Mouse (Mus musculus) forebrain, embryonic 15.5 days (tissue): Measurements from ENCODE around the gene Stk39. TPM values are rescaled to one million over a fixed set of nuclear protein-coding genes. Genes with fewer than 3 reads are reported as not detected.

Experiments
- ATAC-seq: fragments of 200-750 bp; cut with Nextera tagmentation; replicated peaks from 2 replicates; pipeline ENCODE4 v1.8.0; 2017; ENCODE audit warnings: mild to moderate bottlenecking, moderate TSS enrichment, moderate library complexity
- H3K27ac ChIP-seq: fragments of 300-500 bp; sonication (generic); replicated peaks from 2 replicates; pipeline ENCODE4 v1.5.1; 2015; ENCODE audit warnings: mild to moderate bottlenecking, inconsistent platforms
- H3K27me3 ChIP-seq: fragments of 300-500 bp; sonication (generic); 2 replicates; pipeline ENCODE4 v1.6.1; 2015; ENCODE audit warnings: inconsistent platforms
- H3K36me3 ChIP-seq: fragments of 300-500 bp; sonication (generic); 2 replicates; pipeline ENCODE4 v1.6.1; 2015; ENCODE audit warnings: mild to moderate bottlenecking, inconsistent platforms
- H3K4me1 ChIP-seq: fragments of 300-500 bp; sonication (generic); 2 replicates; pipeline ENCODE4 v1.6.1; 2015; ENCODE audit warnings: inconsistent platforms
- H3K4me2 ChIP-seq: fragments of 300-500 bp; sonication (generic); replicated peaks from 2 replicates; pipeline ENCODE4 v1.6.1; 2015; ENCODE audit warnings: mild to moderate bottlenecking, inconsistent platforms
- H3K4me3 ChIP-seq: fragments of 300-500 bp; sonication (generic); 2 replicates; pipeline ENCODE4 v1.5.1; 2015; ENCODE audit warnings: mild to moderate bottlenecking, inconsistent platforms
- H3K9ac ChIP-seq: fragments of 300-500 bp; sonication (generic); replicated peaks from 2 replicates; pipeline ENCODE4 v1.6.1; 2015; ENCODE audit warnings: mild to moderate bottlenecking, inconsistent platforms
- H3K9me3 ChIP-seq: fragments of 300-500 bp; sonication (generic); 2 replicates; pipeline ENCODE4 v1.6.1; 2016; ENCODE audit warnings: inconsistent platforms
- WGBS: fragments of 180-500 bp; shearing (Covaris S2); methylation state at CpG from one replicate; pipeline ENCODE4 v1.1.7; 2015; ENCODE audit warnings: mixed read lengths; 5-methylcytosine and 5-hydroxymethylcytosine counted together
- polyA plus RNA-seq: library from polyadenylated mRNA; unstranded; fragments of >200 nt; fragmentation: Nextera tagmentation; extraction: Ambion mirVana; gene quantifications from 2 replicates; pipeline ENCODE4 v1.2.1, GENCODE M21; 2015

The Stk39 gene
- polyA plus RNA-seq, 1 experiment from 2014 or later = 22.5 TPM

GRCm38 (mm10) chr2:68412149-68412548 lies 59.9 kb downstream of the Stk39 start:
- Histone ChIP-seq H3K27me3 (no peaks in the 10 kb centered on the region), H3K36me3 (no peaks in the 10 kb centered on the region), H3K4me2 (no peak overlapping the region), H3K4me1 (peaks cover 32% of the 10 kb centered on the region), H3K9ac (no peak overlapping the region), H3K9me3 (no peaks in the 10 kb centered on the region), H3K27ac (no peak overlapping the region), H3K4me3 (no peak overlapping the region)
- ATAC-seq = no peak
- 92% methylated on average over 5 of the region's 5 CpGs for WGBS

- Histone ChIP-seq H3K9ac (no peak overlapping the region), H3K9me3 (no peaks in the 10 kb centered on the region), H3K36me3 (no peaks in the 10 kb centered on the region), H3K4me1 (peaks cover 41% of the 10 kb centered on the region), H3K27me3 (no peaks in the 10 kb centered on the region), H3K4me2 (no peak overlapping the region), H3K27ac (peak overlapping the region; percentile 37), H3K4me3 (no peak overlapping the region)
- 0 out of 2 replicates have a peak, but pooled peaks have one; percentile 51 for ATAC-seq
- 58% methylated on average over 8 of the region's 8 CpGs for WGBS
Measured at GRCm38 (mm10) chr2:68411201-68411600, 60.9 kb downstream of the Stk39 start.

- WGBS = 75% methylated on average over 12 of the region's 12 CpGs
- ATAC-seq = no peak; the same call in 1 of the 2 replicates
- H3K4me1 ChIP-seq = peaks cover 53% of the 10 kb centered on the region
Measured at GRCm38 (mm10) chr2:68409640-68410215, 62.3 kb downstream of the Stk39 start.

GRCm38 (mm10) chr2:68408271-68408980 lies 63.6 kb downstream of the Stk39 start:
- Histone ChIP-seq H3K9ac (no peak overlapping the region), H3K4me3 (no peak overlapping the region), H3K4me1 (peaks cover 61% of the 10 kb centered on the region), H3K4me2 (0 out of 2 replicates have a peak overlapping the region, but pooled peaks have one; percentile 8), H3K27me3 (no peaks in the 10 kb centered on the region), H3K27ac (no peak overlapping the region; the same call in 1 of the 2 replicates), H3K9me3 (no peaks in the 10 kb centered on the region), H3K36me3 (no peaks in the 10 kb centered on the region)
- WGBS = 32% methylated on average over 17 of the region's 17 CpGs
- ATAC-seq = 0 out of 2 replicates have a peak, but pooled peaks have one; percentile 26

More at GRCm38 (mm10) chr2:68409640-68410215, 62.3 kb downstream of the Stk39 start:
- no peak overlapping the region for H3K9ac ChIP-seq
- H3K36me3 ChIP-seq = no peaks in the 10 kb centered on the region
- H3K27ac ChIP-seq = no peak overlapping the region
- no peaks in the 10 kb centered on the region for H3K27me3 ChIP-seq
- no peak overlapping the region for H3K4me2 ChIP-seq
- H3K9me3 ChIP-seq = no peaks in the 10 kb centered on the region
- no peak overlapping the region for H3K4me3 ChIP-seq

GRCm38 (mm10) chr2:68407179-68407950 lies 64.7 kb downstream of the Stk39 start:
- Histone ChIP-seq H3K4me1 (peaks cover 61% of the 10 kb centered on the region), H3K4me3 (no peak overlapping the region), H3K27me3 (no peaks in the 10 kb centered on the region), H3K36me3 (no peaks in the 10 kb centered on the region), H3K27ac (no peak overlapping the region), H3K9me3 (no peaks in the 10 kb centered on the region), H3K9ac (no peak overlapping the region), H3K4me2 (no peak overlapping the region)
- ATAC-seq = no peak
- WGBS = 41% methylated on average over 12 of the region's 12 CpGs

- H3K36me3 ChIP-seq = no peaks in the 10 kb centered on the region
- H3K9me3 ChIP-seq = no peaks in the 10 kb centered on the region
- peaks cover 60% of the 10 kb centered on the region for H3K4me1 ChIP-seq
- 8% methylated on average over 12 of the region's 12 CpGs for WGBS
- no peak overlapping the region for H3K4me2 ChIP-seq
- H3K27me3 ChIP-seq = no peaks in the 10 kb centered on the region
- no peak overlapping the region for H3K4me3 ChIP-seq
- no peak overlapping the region; the same call in 1 of the 2 replicates for H3K27ac ChIP-seq
- no peak overlapping the region for H3K9ac ChIP-seq
- no peak for ATAC-seq
Measured at GRCm38 (mm10) chr2:68406571-68407074, 65.4 kb downstream of the Stk39 start.

GRCm38 (mm10) chr2:68405163-68405715 lies 66.8 kb downstream of the Stk39 start:
- Histone ChIP-seq H3K4me1 (peaks cover 49% of the 10 kb centered on the region), H3K9ac (no peak overlapping the region), H3K4me3 (peak overlapping the region; percentile 20), H3K27ac (no peak overlapping the region), H3K4me2 (peak overlapping the region; percentile 45), H3K36me3 (no peaks in the 10 kb centered on the region), H3K27me3 (no peaks in the 10 kb centered on the region), H3K9me3 (no peaks in the 10 kb centered on the region)
- WGBS = 9% methylated on average over 16 of the region's 16 CpGs
- ATAC-seq = peak; percentile 13; the same call in 1 of the 2 replicates

- Histone ChIP-seq H3K27me3 (no peaks in the 10 kb centered on the region), H3K4me1 (peaks cover 42% of the 10 kb centered on the region), H3K36me3 (no peaks in the 10 kb centered on the region), H3K9me3 (no peaks in the 10 kb centered on the region), H3K4me3 (peak overlapping the region; percentile 20), H3K27ac (no peak overlapping the region), H3K4me2 (peak overlapping the region; percentile 45), H3K9ac (no peak overlapping the region)
- 7% methylated on average over 18 of the region's 18 CpGs for WGBS
- peak; percentile 45 for ATAC-seq
Measured at GRCm38 (mm10) chr2:68404274-68405162, 67.5 kb downstream of the Stk39 start.

GRCm38 (mm10) chr2:68393611-68394549 lies 78.2 kb downstream of the Stk39 start:
- ATAC-seq = no peak
- no peak overlapping the region for H3K4me2 ChIP-seq
- no peak overlapping the region for H3K4me3 ChIP-seq
- no peaks in the 10 kb centered on the region for H3K27me3 ChIP-seq
- H3K4me1 ChIP-seq = no peaks in the 10 kb centered on the region
- no peaks in the 10 kb centered on the region for H3K9me3 ChIP-seq
- WGBS = 83% methylated on average over 13 of the region's 13 CpGs
- H3K9ac ChIP-seq = no peak overlapping the region
- H3K36me3 ChIP-seq = 0 out of 2 replicates have a peak, but pooled peaks cover 3% of the 10 kb centered on the region
- H3K27ac ChIP-seq = no peak overlapping the region

- no peak overlapping the region for H3K4me3 ChIP-seq
- H3K27me3 ChIP-seq = no peaks in the 10 kb centered on the region
- WGBS = 85% methylated on average over 14 of the region's 14 CpGs
- no peak for ATAC-seq
- H3K4me1 ChIP-seq = no peaks in the 10 kb centered on the region
- no peak overlapping the region for H3K27ac ChIP-seq
- no peak overlapping the region for H3K9ac ChIP-seq
- H3K36me3 ChIP-seq = 0 out of 2 replicates have a peak, but pooled peaks cover 3% of the 10 kb centered on the region
- H3K9me3 ChIP-seq = no peaks in the 10 kb centered on the region
- no peak overlapping the region for H3K4me2 ChIP-seq
Measured at GRCm38 (mm10) chr2:68387824-68388582, 84.1 kb downstream of the Stk39 start.
